Mouse (Mus musculus): ENCODE measurements at regions not wholly inside any gene's neighbourhood (a gene's known extent, or its start where the extent isn't known, plus 50 kb on each side); places are given as distances from the start of the nearest gene placed in this dataset.

DNA sequence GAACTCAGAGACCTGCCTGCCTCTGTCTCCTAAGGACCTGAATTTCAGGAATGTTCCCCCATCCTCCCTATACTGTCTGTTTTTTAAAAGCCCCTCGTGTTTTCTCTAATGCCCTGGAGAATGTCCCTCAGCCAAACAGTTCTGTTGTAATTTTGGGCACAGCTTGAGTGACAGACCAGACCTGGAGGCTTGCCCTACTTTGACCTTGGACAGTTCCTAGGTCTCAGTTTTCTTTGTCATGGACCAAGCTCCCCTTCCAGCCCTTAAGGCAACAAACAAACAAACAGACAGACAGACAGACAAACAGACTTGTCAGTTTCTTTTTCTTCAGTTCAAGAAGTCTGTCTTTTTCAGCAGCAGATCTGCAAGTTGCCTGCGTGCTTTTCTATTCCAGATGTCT is 114.4 kb downstream of the Sox2 start:
- no peak for DNase-seq (ENCODE audit: low spot score)

DNA sequence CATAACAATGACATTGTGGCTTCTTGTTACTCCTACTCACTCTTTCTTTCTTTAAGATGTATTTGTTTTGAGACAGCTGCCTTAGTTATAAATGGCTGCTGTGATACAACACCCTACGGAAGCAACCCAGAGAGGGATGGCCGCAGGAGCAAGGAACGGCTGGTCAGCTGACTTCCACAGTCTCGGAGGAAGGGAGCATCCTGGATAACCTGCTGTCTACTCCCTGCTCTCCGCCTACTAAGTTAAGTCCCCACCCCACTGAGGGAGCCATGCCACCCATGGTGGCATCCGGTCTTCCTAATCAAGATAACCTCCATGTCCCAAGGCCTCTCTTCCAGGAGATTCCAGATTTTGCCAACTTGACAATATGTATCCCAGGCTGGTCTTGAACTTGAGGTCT is 114.9 kb downstream of the Sox2 start:
- DNase-seq (ENCODE audit: low spot score), result no peak

DNA sequence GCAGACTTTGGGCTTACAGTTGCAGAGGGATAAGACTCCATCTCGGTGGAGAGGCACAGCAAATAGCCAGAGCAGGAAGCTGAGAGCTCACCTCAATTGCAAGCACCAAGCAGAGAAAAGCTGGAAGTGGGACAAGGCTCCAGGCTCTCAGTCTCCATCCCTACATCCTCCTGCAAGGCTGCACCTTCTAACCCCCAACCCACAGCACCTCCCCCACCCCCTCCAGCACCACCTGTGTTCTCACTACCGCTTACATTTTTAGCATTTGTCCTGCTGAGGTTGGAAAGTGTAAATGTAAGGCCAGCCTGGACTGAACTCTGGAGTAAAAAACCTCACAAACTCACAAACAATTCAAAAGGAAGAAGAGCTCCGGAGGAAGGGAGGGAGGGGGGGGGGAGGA is 119.6 kb downstream of the Sox2 start:
- DNase-seq (ENCODE audit: low spot score), result no peak

GRCm38 (mm10) chr3:34770271-34770670 is 120.1 kb downstream of the Sox2 start:
- DNase-seq (ENCODE audit: low spot score), result no peak

GRCm38 (mm10) chr3:34772035-34772434 is 121.8 kb downstream of the Sox2 start:
- no peak for DNase-seq (ENCODE audit: low spot score)

DNA sequence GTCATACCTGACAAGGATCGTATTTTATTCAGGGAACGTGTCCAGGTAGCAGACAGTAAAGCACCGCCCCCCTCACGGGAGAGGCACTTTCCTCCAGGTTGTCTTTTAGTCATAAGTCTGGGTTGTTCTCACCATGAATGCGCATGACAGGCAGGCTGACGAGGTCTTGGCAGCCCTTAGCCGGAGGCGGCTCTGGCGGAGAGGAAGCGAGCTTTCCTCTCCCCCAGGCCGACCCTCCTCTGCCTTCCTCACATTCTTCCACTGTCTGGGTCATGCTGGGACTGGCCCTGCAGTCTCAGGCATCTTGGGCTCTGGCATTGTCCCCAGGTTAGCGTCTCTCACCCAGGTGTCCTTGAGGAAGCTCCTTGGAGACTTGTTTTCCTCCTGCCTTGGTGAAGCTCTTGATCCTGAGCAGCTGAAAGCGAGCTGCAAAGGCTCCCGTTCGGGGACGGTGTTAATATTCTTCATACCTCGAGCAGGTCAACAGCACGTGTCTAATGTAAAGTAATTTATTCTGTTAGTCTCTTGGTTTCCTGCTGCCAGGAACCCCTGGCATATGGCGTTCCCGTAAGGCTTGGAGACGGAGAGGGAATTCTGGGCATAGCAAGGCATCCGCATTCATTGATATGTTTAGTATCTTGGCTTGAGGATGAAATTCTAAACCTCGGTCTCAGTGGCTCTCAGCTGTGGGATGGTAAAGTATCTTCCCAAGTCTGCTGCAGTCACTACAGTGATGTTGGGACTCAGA is 123.6 kb downstream of the Sox2 start:
- peak; percentile 20 for DNase-seq (ENCODE audit: low spot score)

GRCm38 (mm10) chr3:34781770-34782169 is 131.6 kb downstream of the Sox2 start:
- DNase-seq (ENCODE audit: low spot score), result no peak

DNA sequence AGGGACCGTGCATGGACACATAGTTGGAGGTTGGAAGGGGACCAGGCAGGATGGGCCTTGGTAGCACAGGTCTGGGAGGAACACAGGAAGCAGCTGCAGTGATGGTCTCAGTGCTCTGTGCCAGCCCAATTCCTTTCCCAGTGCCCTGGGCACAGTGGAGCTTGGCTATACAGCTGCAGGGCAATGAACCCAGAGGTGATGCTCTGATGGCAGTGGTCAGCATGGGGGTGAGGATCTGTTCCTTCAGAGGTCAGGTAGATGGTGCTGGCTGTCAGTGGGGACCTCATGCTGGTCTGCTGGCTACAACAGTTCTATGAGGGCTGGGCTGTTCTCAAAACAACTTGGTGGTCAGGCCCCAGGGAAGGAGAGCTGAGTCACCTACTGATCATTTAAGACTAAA is 133.2 kb downstream of the Sox2 start:
- DNase-seq (ENCODE audit: low spot score), result no peak

GRCm38 (mm10) chr3:34787211-34787610 is 137.0 kb downstream of the Sox2 start:
- no peak for DNase-seq (ENCODE audit: low spot score)

GRCm38 (mm10) chr3:34795103-34795983 is 145.1 kb downstream of the Sox2 start:
- DNase-seq (ENCODE audit: low spot score), result peak; percentile 51

DNA sequence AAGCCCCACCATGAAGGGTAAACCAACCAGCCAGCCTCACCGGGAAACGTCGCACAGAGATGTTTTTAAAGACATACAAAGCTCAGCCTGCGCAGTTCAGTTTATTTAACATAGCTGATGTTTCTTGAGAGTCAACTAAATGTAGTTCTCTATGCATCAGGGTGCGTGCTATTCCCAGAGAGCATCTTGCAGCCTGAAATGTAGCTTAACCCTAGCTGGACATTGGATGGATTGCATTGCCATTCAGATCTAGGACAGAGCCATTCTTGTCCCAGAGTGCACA is 145.7 kb downstream of the Sox2 start:
- no peak for DNase-seq (ENCODE audit: low spot score)

DNA sequence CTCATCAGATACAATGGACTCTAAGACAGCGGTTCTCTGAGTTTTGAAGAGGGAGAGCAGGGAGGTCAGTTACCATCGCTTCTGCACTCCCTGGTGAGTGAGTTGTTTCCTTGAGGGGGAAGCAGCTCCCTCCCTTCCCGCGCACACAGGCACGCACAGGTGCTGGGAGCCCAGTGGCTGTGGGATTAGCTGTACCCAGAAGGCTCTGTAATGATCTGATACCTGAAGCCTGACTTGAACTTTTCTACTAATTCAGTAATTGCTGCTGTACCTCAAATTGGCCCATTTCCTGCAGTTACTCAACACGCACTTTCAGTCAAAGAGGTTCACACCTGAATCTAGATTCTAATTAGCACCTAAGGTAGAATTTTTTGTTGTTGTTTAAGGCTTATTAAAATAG is 158.6 kb downstream of the Sox2 start:
- no peak for DNase-seq (ENCODE audit: low spot score)

DNA sequence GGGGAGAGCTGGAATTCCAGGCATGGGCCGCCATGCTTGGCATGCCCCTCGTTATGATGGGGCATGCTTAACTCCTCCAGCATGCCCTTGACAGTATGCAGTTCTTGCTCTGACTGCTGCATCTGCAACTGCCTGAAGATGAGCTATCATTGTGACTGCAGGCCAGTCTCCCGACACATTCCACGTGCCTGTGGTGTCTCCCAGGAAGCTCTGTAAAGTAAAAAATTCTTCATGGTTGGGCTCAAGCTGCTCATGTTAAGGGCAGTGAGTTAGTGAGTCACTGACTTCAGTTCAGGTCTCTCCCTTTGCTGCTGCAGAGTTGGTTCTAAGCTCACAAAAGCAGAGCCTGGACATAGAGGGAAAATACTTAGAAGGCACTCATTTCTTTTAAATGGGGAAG is 161.5 kb downstream of the Sox2 start:
- DNase-seq (ENCODE audit: low spot score), result no peak

GRCm38 (mm10) chr3:34813046-34813625 is 162.9 kb downstream of the Sox2 start:
- DNase-seq (ENCODE audit: low spot score), result no peak

- no peak for DNase-seq (ENCODE audit: low spot score)
These were observed 174.8 kb downstream of the Sox2 start for GRCm38 (mm10) chr3:34825036-34825435.

DNA sequence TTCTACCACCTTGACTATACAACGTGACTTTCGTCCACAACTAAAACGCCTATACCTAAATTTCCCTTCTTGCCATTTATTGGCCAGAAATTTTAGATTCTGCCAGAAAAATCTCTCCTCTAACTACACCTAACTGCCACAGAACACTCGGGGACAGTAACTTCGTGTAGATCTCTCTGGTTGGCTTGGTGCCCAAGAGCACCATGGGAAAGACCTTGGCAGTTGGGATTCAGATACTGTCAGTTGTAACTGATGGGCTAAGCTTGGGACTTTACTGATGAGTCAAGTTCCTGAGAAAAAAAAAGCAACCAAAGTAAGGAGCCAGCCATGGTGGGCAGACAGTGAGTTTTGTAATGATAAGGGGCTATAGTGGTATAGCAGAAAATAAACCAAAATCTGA is 176.2 kb downstream of the Sox2 start:
- no peak for DNase-seq (ENCODE audit: low spot score)

DNA sequence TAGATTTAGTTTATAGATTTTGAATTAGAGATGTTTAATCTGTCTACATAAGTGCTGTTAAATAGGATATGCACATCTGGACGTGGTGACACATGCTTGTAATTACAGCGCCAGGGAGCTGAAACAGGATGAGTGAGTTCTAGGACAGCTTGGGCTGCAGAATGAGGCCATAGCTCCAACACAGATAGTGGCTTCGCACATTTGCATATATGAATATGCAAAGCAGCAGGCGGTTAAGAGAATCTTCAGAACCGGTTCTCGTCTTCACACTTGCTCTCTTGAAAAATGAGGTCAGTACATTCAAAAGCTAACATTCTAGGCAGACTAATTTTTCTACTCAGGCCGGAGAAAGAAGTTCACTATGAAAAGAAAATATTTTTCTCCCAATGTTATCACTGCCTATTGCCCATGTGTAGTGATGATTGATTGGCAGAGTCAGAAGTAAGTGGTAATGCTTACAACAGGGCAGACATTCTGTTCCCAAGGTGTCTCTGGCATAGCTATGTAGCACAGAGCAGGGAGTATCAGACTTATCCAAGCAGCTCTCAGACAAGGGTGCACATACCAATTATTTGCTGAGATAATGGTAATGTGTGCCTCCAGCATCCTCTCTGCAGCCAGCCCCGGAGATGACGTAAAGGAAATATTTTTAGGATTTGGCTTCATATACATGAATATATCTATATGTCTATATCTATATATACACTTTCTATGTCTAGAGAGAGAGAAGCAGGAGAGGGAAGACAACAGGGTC is 178.4 kb downstream of the Sox2 start:
- DNase-seq (ENCODE audit: low spot score), result no peak

GRCm38 (mm10) chr3:34836741-34837267 is 186.6 kb downstream of the Sox2 start:
- no peak for DNase-seq (ENCODE audit: low spot score)

GRCm38 (mm10) chr3:34837644-34838332 is 187.6 kb downstream of the Sox2 start:
- no peak for DNase-seq (ENCODE audit: low spot score)

DNA sequence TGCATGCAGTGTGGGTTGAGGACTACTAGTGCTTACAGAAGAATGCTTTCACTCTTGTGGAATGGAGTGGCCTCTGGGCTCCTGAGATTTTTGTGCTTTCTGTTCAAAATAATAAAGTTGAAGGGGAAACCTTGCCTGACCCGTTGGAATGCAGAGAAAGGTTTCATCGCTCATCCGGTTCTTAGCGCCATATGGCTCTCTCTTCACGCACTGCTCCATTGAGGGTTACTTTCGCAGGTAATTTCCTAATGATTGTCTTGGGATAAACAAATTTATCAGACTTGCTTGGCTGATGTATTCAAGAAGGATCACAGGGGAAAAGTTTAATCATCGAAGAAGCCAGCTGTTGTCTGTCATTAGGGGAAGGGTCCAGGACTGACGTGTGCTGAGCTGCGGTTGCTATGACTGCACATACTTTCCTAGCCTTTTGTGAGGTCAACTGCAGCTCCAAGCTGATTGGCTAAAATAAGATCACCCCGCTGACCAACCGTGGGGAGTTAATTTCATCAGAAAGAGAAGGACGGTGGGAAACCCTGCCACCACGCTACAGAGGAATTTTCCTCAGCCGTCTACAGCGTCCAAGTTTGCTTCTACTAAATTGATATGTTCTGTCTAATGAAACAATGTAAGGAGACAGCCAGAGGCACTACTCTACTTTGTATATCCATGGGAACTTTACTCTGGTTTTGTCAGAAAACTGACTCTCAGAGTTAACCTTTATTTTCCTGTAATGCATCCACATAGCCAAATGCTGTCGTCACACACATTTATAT is 210.9 kb downstream of the Sox2 start:
- no peak for DNase-seq (ENCODE audit: low spot score)
